Mouse (Mus musculus): Measurements from ENCODE around the gene Dnajb11.
A peak's percentile ranks its signal among the peaks of the same experiment; 100 is the strongest.

Dnajb11 gene

DNA sequence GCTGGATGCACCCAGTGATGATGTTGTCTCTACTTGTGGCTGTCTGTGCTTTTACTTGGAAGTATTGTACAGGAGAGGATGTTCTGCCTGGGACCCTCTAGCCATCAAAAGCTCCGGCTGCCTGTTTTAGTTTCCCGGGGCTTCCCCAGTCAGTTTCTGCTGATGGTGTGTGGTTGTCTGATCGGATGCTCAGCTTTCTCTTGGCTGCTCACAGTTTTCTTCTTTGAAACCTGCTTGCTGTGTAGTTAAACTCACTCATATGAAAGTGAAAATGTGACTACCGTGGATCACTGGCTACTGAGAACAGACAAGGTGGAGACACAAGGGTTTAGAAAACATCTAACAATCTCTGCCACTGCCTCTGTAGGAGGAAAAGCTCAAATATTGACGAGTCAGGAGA, 25.8 kb downstream of the Dnajb11 start:
- DNase-seq = no peak

DNA sequence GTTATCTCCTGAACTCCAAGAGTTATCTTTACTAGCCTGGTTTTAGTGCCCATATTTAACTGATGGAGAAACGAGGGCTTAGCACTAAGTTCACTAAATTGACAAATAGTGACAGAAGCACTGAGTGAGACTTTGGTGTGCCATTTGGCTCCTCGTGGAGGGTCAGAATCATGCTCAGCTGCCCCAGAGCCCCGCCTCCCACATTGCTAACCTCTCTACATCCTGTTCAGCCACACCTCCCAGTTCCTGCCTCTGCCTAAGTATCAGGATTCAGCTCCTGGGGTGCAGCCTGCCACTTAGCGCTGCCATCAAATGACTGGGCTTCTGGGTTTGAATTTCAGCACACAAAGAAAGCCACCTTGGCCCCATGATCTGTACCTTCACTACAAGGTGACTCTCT, 27.7 kb downstream of the Dnajb11 start:
- DNase-seq = no peak

- no peak for DNase-seq
Observed at GRCm38 (mm10) chr16:22886726-22887125, 29.1 kb downstream of the Dnajb11 start.

DNA sequence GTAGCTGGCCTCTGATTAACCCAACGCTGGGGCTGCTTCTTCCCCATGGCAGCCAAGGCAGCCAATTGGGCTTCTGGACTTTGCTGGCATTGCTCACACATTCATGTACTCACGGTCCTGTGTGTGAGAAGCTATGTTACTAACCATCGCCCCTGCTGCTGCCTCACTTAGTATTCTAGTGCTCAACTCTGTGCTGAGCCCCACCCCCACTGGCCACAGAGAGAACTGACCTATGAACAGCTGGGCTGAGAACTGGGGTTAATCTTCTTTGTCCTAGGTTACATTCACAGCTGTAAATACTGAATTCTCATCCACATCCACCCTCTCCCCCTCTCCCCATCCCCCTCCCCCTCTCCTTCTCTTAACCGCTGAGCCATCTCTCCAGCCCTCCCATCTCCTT, 31.2 kb downstream of the Dnajb11 start:
- DNase-seq = no peak

GRCm38 (mm10) chr16:22889716-22890115, 32.1 kb downstream of the Dnajb11 start:
- no peak for DNase-seq

DNA sequence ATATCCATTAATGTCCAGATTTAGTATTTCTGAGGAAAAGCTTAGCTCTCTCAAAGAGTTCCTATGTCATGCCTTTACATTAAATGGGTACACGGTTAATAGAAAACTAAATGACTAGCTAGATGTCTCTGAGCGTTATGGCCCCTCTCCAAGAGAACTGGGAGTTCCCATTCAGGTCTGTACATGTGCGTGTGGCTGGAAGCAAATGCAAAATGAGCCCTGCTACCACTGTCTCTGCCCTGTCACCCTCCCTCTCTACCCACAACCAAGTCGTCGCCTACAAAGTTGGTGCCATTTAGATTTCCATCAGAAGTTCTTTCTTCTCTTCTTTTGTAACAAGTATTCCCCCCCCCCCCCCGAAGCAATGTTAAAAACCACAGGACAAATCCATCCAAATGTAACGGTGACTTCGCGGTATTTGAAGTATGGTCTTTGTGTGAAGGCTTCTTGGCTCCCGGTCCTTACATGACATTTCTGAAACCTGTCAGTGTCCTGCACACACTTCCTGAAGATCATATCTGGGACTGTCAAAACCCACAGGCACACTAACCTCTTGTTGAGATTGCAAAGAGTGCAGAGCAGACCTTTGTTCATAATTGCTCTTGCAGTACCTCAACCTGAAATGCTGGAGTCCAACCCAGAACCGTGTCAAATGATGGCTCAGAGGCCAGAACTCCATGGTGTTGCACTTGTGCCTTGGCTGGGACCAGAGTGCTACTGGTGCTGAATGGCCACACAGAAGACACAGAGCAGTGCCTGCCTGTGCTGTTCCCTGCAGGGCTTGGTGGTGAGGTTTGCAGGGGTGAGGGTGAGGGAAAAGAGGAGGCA, 33.3 kb downstream of the Dnajb11 start, which contains the start of gene Ahsg:
Ahsg (plus strand) TSS at position 595 of the 828 bp plus-strand sequence.
- no peak for DNase-seq

GRCm38 (mm10) chr16:22891733-22892154, 34.1 kb downstream of the Dnajb11 start:
- DNase-seq = no peak

GRCm38 (mm10) chr16:22894095-22894494, 36.5 kb downstream of the Dnajb11 start:
- no peak for DNase-seq

- DNase-seq = no peak
Observed at GRCm38 (mm10) chr16:22896618-22897017, 39.0 kb downstream of the Dnajb11 start.

GRCm38 (mm10) chr16:22899346-22899745, 41.7 kb downstream of the Dnajb11 start:
- DNase-seq = no peak

DNA sequence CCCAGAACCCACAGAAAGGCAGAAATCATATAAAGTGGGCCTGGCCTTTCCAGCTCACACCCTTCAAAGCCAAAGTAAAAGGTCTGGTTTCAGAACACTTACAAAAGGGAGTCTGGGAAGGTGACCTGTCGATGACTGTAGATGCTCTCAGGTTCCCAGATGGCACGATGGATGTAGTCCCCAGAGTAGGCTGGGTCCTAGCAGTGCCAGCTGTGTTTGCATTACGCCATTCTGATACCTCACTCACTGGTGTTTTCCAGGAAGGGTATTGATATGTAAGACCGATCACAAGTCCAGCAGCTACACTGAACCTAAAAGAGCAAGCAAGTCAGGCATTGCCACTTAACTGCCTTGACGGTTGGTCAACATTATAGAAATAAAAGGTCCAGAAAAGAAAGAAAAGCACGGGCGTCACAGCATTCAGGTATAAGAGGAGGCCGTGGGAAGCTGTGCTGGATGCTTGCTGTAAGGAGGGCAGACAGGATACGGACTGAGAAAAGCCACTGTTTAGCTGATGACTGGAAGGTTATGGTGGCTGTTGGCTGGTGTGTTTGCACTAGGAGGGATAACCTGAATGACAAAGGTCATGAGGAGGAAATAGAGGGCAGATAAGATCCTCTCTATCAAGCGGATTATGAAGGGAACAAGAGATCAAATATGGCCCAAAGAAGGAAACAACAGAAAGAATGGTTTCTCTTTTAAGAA, 42.4 kb downstream of the Dnajb11 start:
- no peak for DNase-seq

GRCm38 (mm10) chr16:22901326-22901725, 43.7 kb downstream of the Dnajb11 start:
- DNase-seq = no peak

GRCm38 (mm10) chr16:22909290-22909689, 51.6 kb downstream of the Dnajb11 start:
- no peak for DNase-seq

- no peak for DNase-seq
Observed at GRCm38 (mm10) chr16:22911986-22912385, 54.3 kb downstream of the Dnajb11 start.

GRCm38 (mm10) chr16:22912886-22913285, 55.2 kb downstream of the Dnajb11 start:
- DNase-seq = no peak

GRCm38 (mm10) chr16:22914276-22914675, 56.6 kb downstream of the Dnajb11 start:
- DNase-seq = no peak

DNA sequence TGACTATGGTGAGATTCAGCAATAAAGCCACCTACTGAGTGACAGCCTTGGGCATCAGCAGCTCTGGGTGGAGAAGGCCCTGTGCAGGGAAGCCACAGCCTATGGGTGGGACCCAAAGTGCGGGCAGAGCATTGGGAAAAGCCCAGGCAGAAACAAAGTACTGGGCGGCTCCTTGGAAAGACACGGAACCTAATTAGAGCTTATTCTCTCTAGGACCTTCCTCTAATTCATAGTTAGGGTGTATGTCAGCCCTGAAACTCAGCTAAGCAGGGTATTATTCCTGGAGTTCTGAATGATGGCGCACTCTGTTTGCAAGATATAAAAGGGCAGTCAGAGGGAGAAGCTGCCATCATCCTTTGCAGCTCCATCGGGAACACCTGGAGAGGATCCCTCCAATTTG, 60.4 kb downstream of the Dnajb11 start, which contains the start of gene Fetub:
Fetub (plus strand) TSS at position 301 of the 400 bp plus-strand sequence.
- DNase-seq = no peak

DNA sequence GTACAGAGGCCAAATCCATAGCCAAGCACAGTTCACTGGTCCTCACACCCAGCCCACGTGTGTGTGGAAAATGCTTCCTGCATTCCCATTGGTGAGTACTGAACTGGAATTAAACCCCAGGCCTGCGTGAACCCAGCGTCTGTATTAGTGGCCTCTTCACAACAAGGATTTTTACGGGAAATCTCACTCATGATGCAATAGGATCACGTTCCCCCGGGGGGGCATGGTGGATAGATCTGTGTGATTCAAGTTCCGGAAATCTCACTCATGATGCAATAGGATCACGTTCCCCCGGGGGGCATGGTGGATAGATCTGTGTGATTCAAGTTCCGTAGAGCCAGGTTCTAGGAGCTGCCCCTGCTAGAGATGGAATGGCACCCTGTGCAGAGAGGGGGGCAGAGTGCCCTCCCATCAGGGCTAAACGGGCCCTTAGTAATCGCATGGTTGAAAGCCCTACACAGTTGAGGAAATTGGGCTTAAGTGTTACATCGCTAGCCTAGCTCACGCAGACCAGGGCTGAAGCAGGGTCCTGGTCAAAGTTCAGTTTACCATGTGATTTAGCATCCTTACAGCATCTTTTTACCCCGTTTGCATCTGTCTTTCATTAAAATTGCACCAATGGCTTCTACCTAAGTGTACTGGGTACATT, 61.1 kb downstream of the Dnajb11 start:
- no peak for DNase-seq

DNA sequence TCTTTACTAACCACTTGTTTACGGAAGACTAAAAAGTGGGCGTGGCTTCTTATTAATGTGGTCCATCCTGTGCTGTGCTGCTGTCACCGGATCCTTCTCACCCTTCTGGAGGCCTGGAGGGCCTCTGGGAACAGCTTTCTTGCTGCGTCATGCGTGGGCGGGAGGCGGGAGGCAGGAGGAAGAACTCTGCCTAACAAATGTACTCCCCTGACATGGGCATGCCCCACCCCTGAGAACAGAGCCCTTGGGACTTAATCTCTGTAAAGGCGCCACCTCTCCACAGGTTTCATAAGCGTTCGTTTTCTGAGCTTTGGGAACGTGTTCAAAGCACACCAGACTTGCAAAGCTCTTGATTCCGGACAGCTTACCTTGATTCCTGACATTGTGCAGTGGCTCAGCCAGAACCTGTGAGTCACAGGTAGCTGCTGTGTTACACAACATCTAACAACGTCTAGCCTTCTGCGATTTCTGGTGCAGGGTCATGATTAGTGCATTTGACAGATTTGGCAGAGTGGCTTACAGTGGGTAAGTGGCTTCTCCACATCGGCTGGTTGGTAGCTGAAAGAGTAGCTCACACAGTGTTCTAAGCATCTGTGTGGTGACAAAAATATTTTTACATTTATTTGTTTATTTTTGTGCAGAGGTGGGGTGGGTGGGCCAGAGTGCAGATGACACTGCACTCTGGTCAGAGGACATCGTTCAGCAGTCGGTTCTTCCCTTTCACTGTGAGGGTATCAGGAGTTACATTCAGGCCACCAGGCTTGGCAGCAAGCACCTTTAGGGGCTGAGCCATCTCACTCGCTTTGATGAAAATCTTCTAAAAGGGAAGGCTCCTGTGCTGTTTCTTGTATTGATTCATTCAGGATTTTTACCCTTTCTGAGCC, 62.6 kb downstream of the Dnajb11 start:
- peak; percentile 40 to 61 for DNase-seq

- DNase-seq = no peak
Observed at GRCm38 (mm10) chr16:22921761-22922160, 64.1 kb downstream of the Dnajb11 start.

GRCm38 (mm10) chr16:22922433-22922832, 64.8 kb downstream of the Dnajb11 start:
- no peak for DNase-seq

All from kidney, postnatal 4 days (tissue).